Mouse (Mus musculus) mouse embryonic stem cell (cell line): ENCODE results near the gene Vmn2r2.

Experiments used
- in situ Hi-C, 2 experiments: fragments of 300-500 bp; cut with MboI; formaldehyde crosslinking; loops; 1 replicate in 1 of 2; 3 replicates in 1 of 2; pipeline ENCODE4 v1.14.3; 2019 to 2020; ENCODE audit warnings: low sequenced_read_pairs in 2 of 2, low pct_unique_long_range_greater_than_20kb in 1 of 2, mixed read lengths in 1 of 2; ENCODE audit not compliant: unreplicated experiment in 1 of 2

The Vmn2r2 gene

DNA sequence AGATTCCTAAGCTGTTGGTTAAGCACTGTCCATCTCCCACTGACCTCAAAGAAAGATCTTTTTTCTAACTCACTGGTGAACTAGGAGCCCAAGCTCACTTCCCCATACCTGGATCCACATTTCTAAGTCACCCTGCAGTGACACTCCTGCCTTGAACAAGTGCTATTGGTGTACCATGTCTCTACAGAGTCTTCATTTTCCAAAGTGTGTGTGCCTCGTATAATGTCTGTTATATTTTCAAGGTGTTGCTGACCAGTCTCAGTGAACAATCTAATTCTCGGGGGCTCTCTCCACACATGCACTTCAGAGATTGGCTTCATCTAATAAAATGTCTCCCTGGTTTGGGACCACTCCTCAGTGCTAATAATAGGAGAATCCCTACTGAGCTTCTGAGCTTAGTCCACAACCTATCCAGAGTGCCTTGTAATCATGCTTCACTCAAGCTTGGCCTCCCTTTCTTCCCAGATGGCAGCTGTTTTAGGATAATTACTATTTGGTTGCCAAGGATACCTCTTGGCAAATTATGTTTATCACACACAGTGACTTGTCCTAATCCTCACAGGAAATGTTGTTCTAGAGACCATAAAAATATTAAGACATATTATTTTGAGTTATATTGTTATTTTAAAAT is at the start of gene Vmn2r2:
TSS of gene Vmn2r2 (minus strand) at position 51 of the 631 bp plus-strand sequence.
- in situ Hi-C loops = no loop called here

DNA sequence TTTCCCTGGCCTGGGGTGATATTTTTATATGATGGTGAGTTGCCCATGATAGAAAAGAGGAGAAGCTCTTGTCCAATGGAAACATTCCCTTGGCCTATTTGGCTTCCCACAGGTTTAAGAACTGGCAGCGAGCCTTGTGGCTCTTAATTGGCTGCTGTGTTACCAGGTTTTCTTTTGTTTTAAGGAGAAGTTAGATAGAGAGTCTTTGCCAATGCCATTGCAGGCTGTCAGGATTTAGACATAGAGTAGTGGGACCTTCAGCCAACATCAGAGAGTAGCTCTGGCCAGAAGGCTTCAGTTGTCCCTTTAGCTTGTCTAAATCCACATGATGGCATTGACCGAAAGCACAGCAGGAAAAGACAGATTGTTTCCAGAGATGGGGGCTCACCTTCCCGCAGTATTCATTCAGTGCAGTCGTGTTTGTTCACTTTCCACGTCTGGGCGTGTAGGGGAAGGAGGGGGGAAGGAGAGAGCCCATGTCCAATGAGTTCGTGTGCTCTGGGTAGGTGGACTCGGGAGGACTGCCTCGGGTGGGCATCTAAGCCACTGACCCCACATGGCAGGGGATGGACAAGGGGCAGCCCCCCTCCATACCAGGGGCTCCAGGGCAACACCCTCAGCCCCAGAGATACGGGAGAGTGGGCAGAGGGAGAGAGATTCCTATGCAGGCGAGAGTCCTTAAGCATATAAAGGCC is 28.2 kb downstream of the Vmn2r2 start:
- in situ Hi-C loops = no loop called here

DNA sequence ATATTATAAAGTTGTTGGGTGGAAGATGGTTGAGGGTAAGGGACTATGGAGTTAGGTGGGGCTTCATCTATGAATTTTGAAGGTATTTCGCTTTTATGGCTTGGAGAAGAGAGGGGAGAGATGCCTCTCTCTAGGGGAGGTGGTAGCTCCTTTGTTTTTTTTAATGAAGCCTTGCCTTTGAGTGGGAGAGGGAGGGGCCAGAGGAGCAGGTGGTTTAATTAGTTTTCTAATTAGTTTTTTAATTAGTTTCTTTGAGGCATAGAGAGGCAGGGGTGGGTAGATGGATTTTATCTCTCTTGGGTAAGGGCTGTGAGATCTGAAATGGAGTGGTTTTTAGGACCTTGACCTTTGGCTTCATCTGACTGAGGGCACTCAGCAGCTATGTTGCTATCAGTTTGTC is 29.0 kb downstream of the Vmn2r2 start:
- in situ Hi-C loops = no loop called here

- in situ Hi-C loops = no loop called here
These were observed 60.5 kb downstream of the Vmn2r2 start, which contains the start of gene Vmn2r1 for GRCm38 (mm10) chr3:64081247-64081646. Vmn2r1 (plus strand) TSS chr3:64081547.
